Mouse (Mus musculus): ENCODE data around the gene Foxp1. TPM values are rescaled to one million over a fixed set of nuclear protein-coding genes. Genes with fewer than 3 reads are reported as not detected.

Foxp1 gene
- total RNA-seq, 2 experiments from 2014 or later = 88.5 to 93.5 TPM

- Histone ChIP-seq H3K4me3 (no peak overlapping the region), H3K27ac (no peak overlapping the region)
- no peak for TF ChIP-seq CTCF (conservative IDR thresholded peaks at IDR 0.05)
- DNase-seq (ENCODE audit: low spot score in 2 of 2) = no peak
Measured at GRCm38 (mm10) chr6:99368118-99368753, 154.3 kb downstream of the Foxp1 start.

GRCm38 (mm10) chr6:99364545-99364944 lies 158.0 kb downstream of the Foxp1 start:
- Histone ChIP-seq H3K27ac (no peak overlapping the region), H3K4me3 (no peak overlapping the region)
- DNase-seq (ENCODE audit: low spot score in 2 of 2) = no peak
- TF ChIP-seq CTCF (conservative IDR thresholded peaks at IDR 0.05) = no peak

- no peak for DNase-seq (ENCODE audit: low spot score in 2 of 2)
Measured at GRCm38 (mm10) chr6:99360581-99360980, 161.9 kb downstream of the Foxp1 start.

GRCm38 (mm10) chr6:99359765-99360499 lies 162.6 kb downstream of the Foxp1 start:
- H3K27ac ChIP-seq = no peak overlapping the region
- no peak overlapping the region for H3K4me3 ChIP-seq
- no peak for DNase-seq (ENCODE audit: low spot score in 2 of 2)
- no peak for TF ChIP-seq CTCF (conservative IDR thresholded peaks at IDR 0.05)

More at GRCm38 (mm10) chr6:99360581-99360980, 161.9 kb downstream of the Foxp1 start:
- Histone ChIP-seq H3K4me3 (no peak overlapping the region), H3K27ac (no peak overlapping the region)
- TF ChIP-seq CTCF (conservative IDR thresholded peaks at IDR 0.05) = no peak

GRCm38 (mm10) chr6:99359036-99359698 lies 163.4 kb downstream of the Foxp1 start:
- no peak for TF ChIP-seq CTCF (conservative IDR thresholded peaks at IDR 0.05)
- Histone ChIP-seq H3K27ac (no peak overlapping the region), H3K4me3 (no peak overlapping the region)
- DNase-seq (ENCODE audit: low spot score in 2 of 2) = no peak

GRCm38 (mm10) chr6:99357931-99358330 lies 164.6 kb downstream of the Foxp1 start:
- DNase-seq (ENCODE audit: low spot score in 2 of 2) = no peak

GRCm38 (mm10) chr6:99354338-99354737 lies 168.2 kb downstream of the Foxp1 start:
- Histone ChIP-seq H3K4me3 (no peak overlapping the region), H3K27ac (no peak overlapping the region)
- no peak for DNase-seq (ENCODE audit: low spot score in 2 of 2)
- no peak for TF ChIP-seq CTCF (conservative IDR thresholded peaks at IDR 0.05)

More at GRCm38 (mm10) chr6:99357931-99358330, 164.6 kb downstream of the Foxp1 start:
- TF ChIP-seq CTCF (conservative IDR thresholded peaks at IDR 0.05) = no peak
- H3K4me3 ChIP-seq = no peak overlapping the region
- H3K27ac ChIP-seq = no peak overlapping the region

GRCm38 (mm10) chr6:99353441-99353840 lies 169.1 kb downstream of the Foxp1 start:
- no peak for TF ChIP-seq CTCF (conservative IDR thresholded peaks at IDR 0.05)
- no peak overlapping the region for H3K4me3 ChIP-seq
- DNase-seq (ENCODE audit: low spot score in 2 of 2) = no peak
- H3K27ac ChIP-seq = no peak overlapping the region

GRCm38 (mm10) chr6:99350566-99350965 lies 172.0 kb downstream of the Foxp1 start:
- TF ChIP-seq CTCF (conservative IDR thresholded peaks at IDR 0.05) = no peak
- H3K4me3 ChIP-seq = no peak overlapping the region
- no peak overlapping the region for H3K27ac ChIP-seq
- no peak for DNase-seq (ENCODE audit: low spot score in 2 of 2)

GRCm38 (mm10) chr6:99350156-99350555 lies 172.4 kb downstream of the Foxp1 start:
- no peak for TF ChIP-seq CTCF (conservative IDR thresholded peaks at IDR 0.05)
- no peak for DNase-seq (ENCODE audit: low spot score in 2 of 2)
- no peak overlapping the region for H3K27ac ChIP-seq
- H3K4me3 ChIP-seq = no peak overlapping the region

GRCm38 (mm10) chr6:99347836-99348235 lies 174.7 kb downstream of the Foxp1 start:
- no peak for DNase-seq (ENCODE audit: low spot score in 2 of 2)
- no peak for TF ChIP-seq CTCF (conservative IDR thresholded peaks at IDR 0.05)
- Histone ChIP-seq H3K27ac (no peak overlapping the region), H3K4me3 (no peak overlapping the region)

- TF ChIP-seq CTCF (conservative IDR thresholded peaks at IDR 0.05) = no peak
- Histone ChIP-seq H3K4me3 (no peak overlapping the region), H3K27ac (no peak overlapping the region)
- no peak for DNase-seq (ENCODE audit: low spot score in 2 of 2)
Measured at GRCm38 (mm10) chr6:99344966-99345365, 177.6 kb downstream of the Foxp1 start.

- TF ChIP-seq CTCF (conservative IDR thresholded peaks at IDR 0.05) = no peak
- no peak for DNase-seq (ENCODE audit: low spot score in 2 of 2)
- no peak overlapping the region for H3K27ac ChIP-seq
- H3K4me3 ChIP-seq = no peak overlapping the region
Measured at GRCm38 (mm10) chr6:99344357-99344756, 178.2 kb downstream of the Foxp1 start.

All from layer of hippocampus, adult 2 months (tissue).